Mouse (Mus musculus) fat pad, adult 2 months (tissue): ENCODE data around the gene Cacna1c.
"Not testable (repeated sequence)": the region's sequence is repeated elsewhere in the genome, so short reads cannot be mapped to it uniquely, and the experiment has no call there.

Experiments used
- DNase-seq: peaks from one replicate; pipeline ENCODE4 v3.0.0-alpha.2; 2011; ENCODE audit warnings: low read depth, low spot score; ENCODE audit errors: extremely low read depth

Gene Cacna1c

GRCm38 (mm10) chr6:119213375-119213774, 17.2 kb upstream of the Cacna1c start:
- DNase-seq, result no peak

- DNase-seq, result not testable (repeated sequence)
Observed at GRCm38 (mm10) chr6:119206006-119206405, 9.8 kb upstream of the Cacna1c start.

- no peak for DNase-seq
Observed at GRCm38 (mm10) chr6:119204915-119205314, 8.7 kb upstream of the Cacna1c start.

- DNase-seq, result no peak
Observed at GRCm38 (mm10) chr6:119204286-119204685, 8.1 kb upstream of the Cacna1c start.

GRCm38 (mm10) chr6:119201575-119201974, 5.4 kb upstream of the Cacna1c start:
- no peak for DNase-seq

GRCm38 (mm10) chr6:119200362-119200761, 4.1 kb upstream of the Cacna1c start:
- DNase-seq, result no peak

- DNase-seq, result no peak
Observed at GRCm38 (mm10) chr6:119199274-119199879, 3.2 kb upstream of the Cacna1c start.

GRCm38 (mm10) chr6:119198534-119199273, 2.5 kb upstream of the Cacna1c start:
- DNase-seq, result no peak

GRCm38 (mm10) chr6:119194601-119195000, 1.6 kb downstream of the Cacna1c start:
- no peak for DNase-seq

- no peak for DNase-seq
Observed at GRCm38 (mm10) chr6:119194161-119194560, 2.1 kb downstream of the Cacna1c start.

- no peak for DNase-seq
Observed at GRCm38 (mm10) chr6:119193571-119194154, 2.6 kb downstream of the Cacna1c start.

GRCm38 (mm10) chr6:119191478-119191877, 4.7 kb downstream of the Cacna1c start:
- no peak for DNase-seq

- no peak for DNase-seq
Observed at GRCm38 (mm10) chr6:119187631-119188030, 8.6 kb downstream of the Cacna1c start.

- no peak for DNase-seq
Observed at GRCm38 (mm10) chr6:119186658-119187057, 9.6 kb downstream of the Cacna1c start.

- no peak for DNase-seq
Observed at GRCm38 (mm10) chr6:119183781-119184180, 12.4 kb downstream of the Cacna1c start.

- DNase-seq, result no peak
Observed at GRCm38 (mm10) chr6:119182211-119182610, 14.0 kb downstream of the Cacna1c start.

- no peak for DNase-seq
Observed at GRCm38 (mm10) chr6:119180188-119180587, 16.0 kb downstream of the Cacna1c start.

GRCm38 (mm10) chr6:119177101-119177500, 19.1 kb downstream of the Cacna1c start:
- no peak for DNase-seq

GRCm38 (mm10) chr6:119176103-119176502, 20.1 kb downstream of the Cacna1c start:
- DNase-seq, result no peak

GRCm38 (mm10) chr6:119175078-119175853, 21.0 kb downstream of the Cacna1c start, which contains the start of gene Dcp1b:
Gene Dcp1b, plus strand, starts transcription at chr6:119175253.
- DNase-seq, result no peak

- no peak for DNase-seq
Observed at GRCm38 (mm10) chr6:119174307-119175074, 21.7 kb downstream of the Cacna1c start.
